Mouse (Mus musculus): Measurements from ENCODE around the gene Ric3.

GRCm38 (mm10) chr7:108996156-108996555 is 87.0 kb downstream of the Ric3 start:
- TF ChIP-seq CTCF (IDR thresholded peaks at IDR 0.05; ENCODE audit: low read depth), result no peak
- TF ChIP-seq EP300 (optimal IDR thresholded peaks at IDR 0.05), result no peak
